Mouse (Mus musculus) erythroblast, embryonic 14.5 days (primary cell): ENCODE results near the gene Arl15.

Experiments used
- GATA1 ChIP-seq: IDR thresholded peaks from 2 replicates; pipeline ENCODE4 v1.6.1; 2012; ENCODE audit warnings: low read length, inconsistent platforms, mixed read lengths
- TAL1 ChIP-seq: IDR thresholded peaks from 3 replicates; pipeline ENCODE4 v1.6.1; 2012; ENCODE audit warnings: low read length, inconsistent platforms, mixed read lengths

DNA sequence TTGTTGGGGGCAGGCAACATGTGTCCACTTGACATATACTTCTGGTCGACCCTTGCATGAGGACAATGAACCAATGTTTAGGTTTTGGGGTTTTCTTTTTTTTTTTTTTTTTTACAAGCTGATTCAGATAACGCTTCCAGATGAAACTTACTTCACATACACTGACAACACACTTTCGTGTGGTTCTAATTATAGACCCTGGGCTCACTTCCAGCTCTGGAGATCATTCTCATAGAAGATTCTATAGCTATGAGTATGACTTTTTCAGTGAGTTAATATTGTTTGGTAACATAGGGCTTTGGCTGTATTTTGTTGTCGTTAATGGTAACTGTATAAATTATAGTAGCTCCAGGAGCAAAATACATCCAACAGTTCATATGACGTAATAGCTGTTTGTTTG is 306.9 kb downstream of the Arl15 start:
- TF ChIP-seq GATA1: no peak
- no peak for TF ChIP-seq TAL1
